Mouse (Mus musculus): ENCODE results near the gene Pttg1ip. TPM values are rescaled to one million over a fixed set of nuclear protein-coding genes. Genes with fewer than 3 reads are reported as not detected.

The Pttg1ip gene
- total and polyA plus RNA-seq, 3 experiments, result 106 to 140 (median 111) TPM

DNA sequence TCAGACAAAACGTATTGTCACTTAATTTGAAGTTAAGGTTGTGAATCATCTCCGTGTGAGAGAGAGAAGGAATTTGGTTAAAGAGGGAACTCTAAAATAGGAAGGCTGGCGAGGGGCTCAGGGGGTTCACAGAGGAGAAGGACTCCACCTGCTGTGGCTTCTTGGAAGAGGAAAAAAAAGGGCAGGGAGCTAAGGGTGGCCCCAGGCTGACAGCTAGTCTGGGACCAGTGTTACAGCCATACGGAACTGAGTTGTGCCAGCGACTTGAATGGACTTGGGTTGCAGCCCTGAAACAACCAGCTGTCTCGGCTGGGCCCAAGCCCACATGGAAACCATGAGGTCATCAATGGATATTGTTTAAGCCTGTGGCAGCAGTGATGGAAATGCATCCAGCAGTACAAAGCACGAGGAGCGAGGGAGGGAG is 41.6 kb downstream of the Pttg1ip start:
- Histone ChIP-seq H3K9me3 (replicated peaks) (no peaks in the 10 kb centered on the region), H3K36me3 (replicated peaks) (peaks cover 68% of the 10 kb centered on the region), H3K4me3 (ENCODE audit: low read depth, low read length) (peak overlapping the region; percentile 97), H3K27me3 (ENCODE audit: insufficient read depth, low read length) (no peaks in the 10 kb centered on the region), H3K4me1 (ENCODE audit: insufficient read depth, low read depth, low read length) (peaks cover 55% of the 10 kb centered on the region)
- TF ChIP-seq GATA1 (IDR thresholded peaks at IDR 0.05; ENCODE audit: borderline replicate concordance, low read length) (no peak), GATA2 (IDR thresholded peaks at IDR 0.05; ENCODE audit: borderline replicate concordance, low read depth, low read length) (no peak), TAL1 (conservative IDR thresholded peaks at IDR 0.05; ENCODE audit: low read depth, low read length) (no peak), POLR2AphosphoS5 (IDR thresholded peaks at IDR 0.05; ENCODE audit: insufficient replicate concordance, low read depth, low read length) (no peak), CTCF (IDR thresholded peaks at IDR 0.05; ENCODE audit: low read depth, low read length) (no peak)
- peak; percentile 19; the same call in 1 of the 2 replicates for ATAC-seq (ENCODE audit: extremely low read depth, insufficient number of reproducible peaks, low FRiP score, poor library complexity, severe bottlenecking)
- DNase-seq (ENCODE audit: low spot score), result peak; percentile 57

DNA sequence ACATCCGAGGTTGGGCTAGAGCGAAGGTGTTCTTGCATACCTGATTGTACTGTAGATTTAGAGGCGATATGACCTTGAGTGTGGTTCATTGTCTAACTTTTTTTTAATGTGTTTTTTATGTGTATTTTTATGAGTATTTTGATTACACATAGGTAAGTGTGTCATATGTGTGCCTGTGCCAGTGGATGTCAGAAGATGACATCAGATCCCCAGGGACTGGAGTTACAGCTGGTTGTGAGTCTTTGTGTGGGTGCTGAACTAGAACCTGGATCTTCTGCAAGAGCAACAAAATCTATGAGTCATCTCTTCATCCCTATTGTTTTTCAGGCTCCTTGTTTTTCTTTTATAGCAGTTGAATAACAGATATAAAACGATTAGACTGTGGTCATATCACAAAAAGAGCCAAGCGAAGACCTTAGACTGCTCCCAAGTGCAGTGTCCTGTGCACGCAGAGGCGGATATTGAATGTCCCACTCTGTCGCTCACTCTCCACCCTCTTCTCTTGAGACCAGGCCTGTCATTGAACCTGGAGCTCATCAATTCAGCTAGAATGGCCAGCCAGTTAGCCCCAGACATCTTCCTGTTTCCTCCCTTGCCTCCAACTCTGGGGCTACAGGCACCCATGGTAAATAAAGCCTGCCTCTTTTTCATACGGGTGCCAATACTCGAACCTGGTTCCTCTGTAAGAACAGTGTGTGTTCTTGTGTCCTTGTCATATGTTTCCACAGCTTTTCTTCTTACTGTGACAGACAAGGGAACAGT is 42.3 kb downstream of the Pttg1ip start:
- ATAC-seq (ENCODE audit: extremely low read depth, insufficient number of reproducible peaks, low FRiP score, poor library complexity, severe bottlenecking), result no peak
- Histone ChIP-seq H3K4me1 (ENCODE audit: insufficient read depth, low read depth, low read length) (peaks cover 59% of the 10 kb centered on the region), H3K36me3 (replicated peaks) (peaks cover 67% of the 10 kb centered on the region), H3K9me3 (replicated peaks) (no peaks in the 10 kb centered on the region), H3K4me3 (ENCODE audit: low read depth, low read length) (peak overlapping the region; percentile 97), H3K27me3 (ENCODE audit: insufficient read depth, low read length) (no peaks in the 10 kb centered on the region)
- no peak for DNase-seq (ENCODE audit: low spot score)
- TF ChIP-seq GATA1 (IDR thresholded peaks at IDR 0.05; ENCODE audit: borderline replicate concordance, low read length) (no peak), TAL1 (conservative IDR thresholded peaks at IDR 0.05; ENCODE audit: low read depth, low read length) (no peak), POLR2AphosphoS5 (IDR thresholded peaks at IDR 0.05; ENCODE audit: insufficient replicate concordance, low read depth, low read length) (no peak)

DNA sequence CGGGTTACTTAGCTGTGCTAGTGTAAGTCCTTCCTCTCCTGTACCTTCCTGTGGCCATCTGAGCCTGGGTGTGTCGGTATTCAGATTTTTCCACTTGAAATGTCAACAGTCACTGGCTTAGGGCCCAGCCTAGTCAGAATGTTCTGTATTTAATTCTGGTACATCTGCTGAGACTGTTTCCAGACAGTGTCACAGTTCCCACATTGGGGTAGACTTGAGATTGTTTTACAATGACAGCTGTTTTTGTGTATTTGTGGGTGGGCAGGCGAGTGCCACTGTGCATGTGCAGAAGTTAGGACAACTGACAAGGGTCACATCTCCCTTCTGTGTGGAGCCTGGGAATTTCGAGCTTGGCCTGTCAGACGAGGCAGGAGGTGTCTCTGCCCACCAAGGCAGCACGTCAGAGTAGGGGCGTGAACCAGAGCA is 43.1 kb downstream of the Pttg1ip start:
- ATAC-seq (ENCODE audit: extremely low read depth, insufficient number of reproducible peaks, low FRiP score, poor library complexity, severe bottlenecking) (no peak), DNase-seq (ENCODE audit: low spot score) (no peak)
- no peaks in the 10 kb centered on the region for H3K9me3 ChIP-seq (replicated peaks)
- H3K27me3 ChIP-seq (ENCODE audit: insufficient read depth, low read length), result no peaks in the 10 kb centered on the region
- peaks cover 65% of the 10 kb centered on the region for H3K4me1 ChIP-seq (ENCODE audit: insufficient read depth, low read depth, low read length)
- peak overlapping the region; percentile 42; the same call in 1 of the 2 replicates for H3K4me3 ChIP-seq (ENCODE audit: low read depth, low read length)
- peaks cover 69% of the 10 kb centered on the region for H3K36me3 ChIP-seq (replicated peaks)
- TF ChIP-seq GATA2 (IDR thresholded peaks at IDR 0.05; ENCODE audit: borderline replicate concordance, low read depth, low read length), result no peak
- no peak for TF ChIP-seq POLR2AphosphoS5 (IDR thresholded peaks at IDR 0.05; ENCODE audit: insufficient replicate concordance, low read depth, low read length)
- no peak for TF ChIP-seq TAL1 (conservative IDR thresholded peaks at IDR 0.05; ENCODE audit: low read depth, low read length)
- no peak for TF ChIP-seq GATA1 (IDR thresholded peaks at IDR 0.05; ENCODE audit: borderline replicate concordance, low read length)
- TF ChIP-seq CTCF (IDR thresholded peaks at IDR 0.05; ENCODE audit: low read depth, low read length), result no peak

DNA sequence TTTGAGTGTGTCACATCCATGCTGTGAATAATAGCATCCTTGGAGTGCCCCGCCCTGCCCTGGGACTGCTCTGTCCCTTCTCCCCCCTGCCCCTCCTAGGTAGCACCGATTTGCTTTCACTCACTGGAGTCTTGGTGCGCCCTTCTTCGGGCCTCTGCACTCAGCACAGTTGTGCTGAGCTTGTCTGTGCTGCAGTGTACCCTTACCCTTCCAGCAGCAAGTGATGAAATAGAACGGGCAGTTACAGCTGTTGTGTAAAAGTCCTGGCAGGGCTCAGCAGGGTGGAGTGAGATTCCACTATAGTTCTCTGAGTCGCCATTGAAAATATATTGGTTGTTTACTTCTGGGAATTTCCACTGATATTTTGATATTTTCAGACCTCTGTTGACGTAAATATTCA is 44.5 kb downstream of the Pttg1ip start:
- Histone ChIP-seq H3K4me3 (ENCODE audit: low read depth, low read length) (no peak overlapping the region; the same call in 1 of the 2 replicates), H3K36me3 (replicated peaks) (peaks cover 72% of the 10 kb centered on the region), H3K9me3 (replicated peaks) (no peaks in the 10 kb centered on the region), H3K4me1 (ENCODE audit: insufficient read depth, low read depth, low read length) (peaks cover 67% of the 10 kb centered on the region), H3K27me3 (ENCODE audit: insufficient read depth, low read length) (no peaks in the 10 kb centered on the region)
- no peak for DNase-seq (ENCODE audit: low spot score)
- no peak for TF ChIP-seq GATA2 (IDR thresholded peaks at IDR 0.05; ENCODE audit: borderline replicate concordance, low read depth, low read length)
- no peak for TF ChIP-seq POLR2AphosphoS5 (IDR thresholded peaks at IDR 0.05; ENCODE audit: insufficient replicate concordance, low read depth, low read length)
- TF ChIP-seq GATA1 (IDR thresholded peaks at IDR 0.05; ENCODE audit: borderline replicate concordance, low read length), result no peak
- no peak for TF ChIP-seq CTCF (IDR thresholded peaks at IDR 0.05; ENCODE audit: low read depth, low read length)
- no peak for TF ChIP-seq TAL1 (conservative IDR thresholded peaks at IDR 0.05; ENCODE audit: low read depth, low read length)
- ATAC-seq (ENCODE audit: extremely low read depth, insufficient number of reproducible peaks, low FRiP score, poor library complexity, severe bottlenecking), result no peak

DNA sequence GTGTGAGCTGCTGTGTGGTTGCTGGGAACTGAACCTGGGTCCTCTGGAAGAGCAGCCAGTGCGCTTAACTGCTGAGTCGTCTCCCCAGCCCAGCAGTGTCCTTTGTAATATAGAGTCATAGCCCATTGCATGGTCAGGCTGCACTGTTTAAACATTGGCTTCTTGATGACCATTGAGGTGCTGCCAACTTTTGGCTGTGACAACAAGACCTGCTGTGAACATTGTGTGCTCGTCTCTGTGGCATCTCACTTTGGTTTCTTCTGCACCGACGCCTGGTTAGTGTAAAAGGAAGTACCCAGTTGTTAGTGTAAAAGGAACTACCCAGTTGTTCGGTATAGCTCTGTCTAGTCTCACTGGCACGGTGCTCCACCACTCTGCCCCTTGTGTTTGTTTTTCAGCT is 45.1 kb downstream of the Pttg1ip start:
- DNase-seq (ENCODE audit: low spot score) (no peak), ATAC-seq (ENCODE audit: extremely low read depth, insufficient number of reproducible peaks, low FRiP score, poor library complexity, severe bottlenecking) (no peak)
- no peaks in the 10 kb centered on the region for H3K27me3 ChIP-seq (ENCODE audit: insufficient read depth, low read length)
- H3K4me1 ChIP-seq (ENCODE audit: insufficient read depth, low read depth, low read length), result peaks cover 63% of the 10 kb centered on the region
- no peaks in the 10 kb centered on the region for H3K9me3 ChIP-seq (replicated peaks)
- H3K4me3 ChIP-seq (ENCODE audit: low read depth, low read length), result no peak overlapping the region; the same call in 1 of the 2 replicates
- H3K36me3 ChIP-seq (replicated peaks), result peaks cover 75% of the 10 kb centered on the region
- TF ChIP-seq TAL1 (conservative IDR thresholded peaks at IDR 0.05; ENCODE audit: low read depth, low read length), result no peak
- TF ChIP-seq GATA1 (IDR thresholded peaks at IDR 0.05; ENCODE audit: borderline replicate concordance, low read length), result no peak
- no peak for TF ChIP-seq CTCF (IDR thresholded peaks at IDR 0.05; ENCODE audit: low read depth, low read length)
- no peak for TF ChIP-seq GATA2 (IDR thresholded peaks at IDR 0.05; ENCODE audit: borderline replicate concordance, low read depth, low read length)
- TF ChIP-seq POLR2AphosphoS5 (IDR thresholded peaks at IDR 0.05; ENCODE audit: insufficient replicate concordance, low read depth, low read length), result no peak

DNA sequence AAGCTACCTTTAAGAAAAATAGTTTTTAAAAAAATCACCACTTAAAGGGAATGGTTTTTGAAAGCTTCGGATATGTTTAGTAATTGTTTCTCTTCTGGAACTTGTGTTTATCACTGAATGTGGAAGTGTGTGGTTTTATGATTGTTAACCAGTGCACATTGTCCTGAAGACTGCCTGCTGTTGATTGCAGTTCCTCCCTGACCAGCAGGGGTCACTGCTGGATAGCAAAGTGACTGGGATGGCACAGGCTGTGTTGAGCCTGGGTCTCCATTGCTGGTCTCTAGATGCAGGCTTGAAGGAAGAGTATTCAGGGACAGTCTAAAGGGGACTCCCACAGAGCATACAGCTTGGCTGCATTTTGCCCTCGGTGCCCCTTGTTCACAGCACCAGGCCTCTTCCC is 46.0 kb downstream of the Pttg1ip start:
- Histone ChIP-seq H3K4me3 (ENCODE audit: low read depth, low read length) (no peak overlapping the region), H3K36me3 (replicated peaks) (peaks cover 83% of the 10 kb centered on the region), H3K9me3 (replicated peaks) (no peaks in the 10 kb centered on the region), H3K4me1 (ENCODE audit: insufficient read depth, low read depth, low read length) (peaks cover 60% of the 10 kb centered on the region), H3K27me3 (ENCODE audit: insufficient read depth, low read length) (no peaks in the 10 kb centered on the region)
- DNase-seq (ENCODE audit: low spot score), result peak; percentile 67
- peak; percentile 55; the same call in 1 of the 2 replicates for ATAC-seq (ENCODE audit: extremely low read depth, insufficient number of reproducible peaks, low FRiP score, poor library complexity, severe bottlenecking)
- TF ChIP-seq TAL1 (conservative IDR thresholded peaks at IDR 0.05; ENCODE audit: low read depth, low read length), result no peak
- TF ChIP-seq CTCF (IDR thresholded peaks at IDR 0.05; ENCODE audit: low read depth, low read length), result peak; percentile 98
- TF ChIP-seq GATA1 (IDR thresholded peaks at IDR 0.05; ENCODE audit: borderline replicate concordance, low read length), result no peak
- TF ChIP-seq GATA2 (IDR thresholded peaks at IDR 0.05; ENCODE audit: borderline replicate concordance, low read depth, low read length), result no peak
- no peak for TF ChIP-seq POLR2AphosphoS5 (IDR thresholded peaks at IDR 0.05; ENCODE audit: insufficient replicate concordance, low read depth, low read length)
